Mouse (Mus musculus) adrenal gland, postnatal 14 days (tissue): Measurements from ENCODE around the gene Hsf2. TPM values are rescaled to one million over a fixed set of nuclear protein-coding genes. Genes with fewer than 3 reads are reported as not detected.
A peak's percentile ranks its signal among the peaks of the same experiment; 100 is the strongest.
"Not testable (repeated sequence)": the region's sequence is repeated elsewhere in the genome, so short reads cannot be mapped to it uniquely, and the experiment has no call there.

Experiments
- DNase-seq: peaks from one replicate; pipeline ENCODE4 v3.0.0; 2021; ENCODE audit warnings: mixed read lengths
- total RNA-seq: library from RNA; stranded (reverse); gene quantifications from 2 replicates; pipeline ENCODE4 v1.2.3, GENCODE M21; 2021

Hsf2 gene
- total RNA-seq, 1 experiment from 2014 or later, result 15.4 TPM

DNA sequence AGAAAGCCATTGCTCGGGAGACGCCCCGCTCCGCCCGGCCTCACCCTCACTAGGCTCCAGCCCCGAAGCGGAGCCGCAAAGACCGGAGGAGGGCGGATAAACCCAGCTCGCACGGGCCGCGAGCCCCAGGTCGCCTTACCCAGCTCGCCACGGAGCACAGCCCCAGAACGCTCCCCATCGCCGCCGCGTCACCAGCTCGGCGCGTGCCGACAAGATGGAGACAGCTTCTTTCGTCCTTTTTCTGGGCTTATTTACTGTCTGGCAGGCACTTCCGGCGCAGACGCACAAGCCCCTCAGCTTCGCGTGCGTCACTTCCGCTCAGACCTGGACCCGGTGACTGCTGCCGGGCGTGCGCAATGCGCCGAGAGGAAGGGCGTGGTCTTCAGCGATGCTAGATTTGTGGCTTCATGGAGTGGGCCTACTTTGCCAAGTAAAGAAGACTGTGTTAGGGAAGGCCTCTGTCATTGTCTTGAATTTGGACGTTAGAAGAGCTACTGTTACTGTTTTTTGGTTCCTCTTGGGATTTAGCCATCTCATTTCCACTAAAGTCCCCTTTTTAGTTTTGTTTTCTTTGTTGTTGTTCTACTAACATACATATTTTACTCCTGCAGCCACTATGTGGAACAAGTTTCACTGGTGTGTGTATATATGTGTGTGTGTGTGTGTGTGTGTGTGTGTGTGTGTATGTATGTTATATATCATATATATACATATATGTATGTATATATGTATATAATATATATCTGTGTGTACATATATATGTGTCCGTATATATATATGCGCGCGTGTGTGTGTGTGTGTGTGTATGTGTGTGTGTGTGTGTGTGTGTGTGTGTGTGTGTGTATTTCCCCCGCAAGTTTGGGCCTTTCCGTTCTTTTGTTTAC lies 46.3 kb downstream of the Hsf2 start, which contains the start of gene Serinc1:
TSS of gene Serinc1 (minus strand) at position 313 of the 884 bp plus-strand sequence.
- DNase-seq, result peak; percentile 96

DNA sequence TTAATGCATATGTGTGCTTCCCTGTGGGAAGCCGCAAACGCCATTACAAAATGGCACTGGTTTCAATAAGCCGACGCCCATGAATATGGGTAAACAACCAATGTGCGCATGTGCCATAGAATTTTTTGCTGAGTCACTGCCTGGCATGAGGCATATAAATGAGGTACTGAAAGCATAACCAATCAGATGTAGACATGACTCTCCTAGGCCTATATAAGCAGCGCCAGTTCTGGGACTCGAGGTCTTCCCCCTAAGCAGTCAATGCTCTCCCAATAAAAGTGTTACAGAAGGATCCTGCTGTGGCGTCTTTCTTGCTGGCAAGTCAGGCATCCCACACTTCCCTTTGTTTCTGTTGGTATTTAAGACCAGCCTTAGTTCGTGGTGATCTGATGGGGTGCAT lies 57.7 kb downstream of the Hsf2 start:
- DNase-seq, result not testable (repeated sequence)

DNA sequence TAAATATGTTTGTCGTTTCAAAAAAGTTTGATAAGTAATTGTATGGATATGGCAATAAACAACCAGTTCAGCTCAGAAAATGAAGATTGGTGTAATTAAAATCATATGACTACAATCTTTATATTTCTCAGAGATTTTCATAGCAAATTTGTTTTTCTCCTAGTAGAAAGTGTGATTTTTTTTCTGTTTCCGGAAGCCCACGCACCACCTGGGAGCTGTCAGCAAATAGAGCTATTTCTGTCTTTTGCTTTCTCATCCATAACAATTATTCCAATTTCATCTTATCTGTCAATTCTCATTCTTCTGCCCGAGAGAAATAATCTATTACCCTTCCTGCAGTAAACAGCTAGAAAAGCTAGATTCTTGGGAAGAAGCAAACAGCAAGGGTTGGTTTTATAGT lies 63.4 kb downstream of the Hsf2 start:
- DNase-seq, result no peak

- no peak for DNase-seq
Measured at GRCm38 (mm10) chr10:57553719-57554118, 67.5 kb downstream of the Hsf2 start.

DNA sequence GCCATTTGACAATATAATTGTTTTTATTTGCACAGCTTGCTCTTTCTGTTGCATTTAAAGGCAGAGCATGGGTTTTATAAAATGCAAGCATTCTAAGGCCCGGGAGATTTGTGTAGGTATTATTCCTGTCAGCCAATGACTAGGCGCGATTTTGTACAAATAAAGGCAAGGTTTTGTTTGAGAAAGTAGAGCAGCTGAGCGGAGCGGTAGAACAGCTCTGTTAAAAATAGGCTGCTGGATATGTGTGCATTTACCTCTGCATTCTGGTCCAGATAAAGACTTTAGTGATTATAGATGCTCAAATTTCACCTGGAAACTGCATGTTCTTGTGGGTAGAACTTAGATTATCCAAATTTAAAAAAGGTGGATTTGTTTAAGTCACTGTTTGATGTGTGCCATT lies 71.4 kb downstream of the Hsf2 start:
- no peak for DNase-seq

Other genes with a start within 250 kb of the Hsf2 start
- 265 and 276 TPM in 2 replicates for gene Serinc1, start 46.1 kb downstream of the Hsf2 start, total RNA-seq
- 0.15 and 2.4 TPM in 2 replicates for gene Pkib, start 145.6 kb downstream of the Hsf2 start, total RNA-seq